Mouse (Mus musculus) testis, postnatal 14 days (tissue): ENCODE measurements around the gene Ccdc6.

Experiments used
- DNase-seq: peaks from one replicate; pipeline ENCODE4 v3.0.0; 2021; ENCODE audit warnings: low spot score

Ccdc6 gene

GRCm38 (mm10) chr10:70095031-70095470 is 1.9 kb upstream of the Ccdc6 start:
- DNase-seq = peak; percentile 72

- DNase-seq = peak; percentile 39
Observed at GRCm38 (mm10) chr10:70095506-70096270, 1.2 kb upstream of the Ccdc6 start.

GRCm38 (mm10) chr10:70097291-70097901 is 475 bp downstream of the Ccdc6 start:
- DNase-seq = peak; percentile 49

- DNase-seq = peak; percentile 49
Observed at GRCm38 (mm10) chr10:70097911-70098569, 1.1 kb downstream of the Ccdc6 start.

GRCm38 (mm10) chr10:70098626-70099025 is 1.7 kb downstream of the Ccdc6 start:
- no peak for DNase-seq

- DNase-seq = no peak
Observed at GRCm38 (mm10) chr10:70099052-70099451, 2.1 kb downstream of the Ccdc6 start.

- no peak for DNase-seq
Observed at GRCm38 (mm10) chr10:70102086-70102485, 5.2 kb downstream of the Ccdc6 start.

GRCm38 (mm10) chr10:70108016-70108415 is 11.1 kb downstream of the Ccdc6 start:
- no peak for DNase-seq

GRCm38 (mm10) chr10:70109974-70110373 is 13.1 kb downstream of the Ccdc6 start:
- no peak for DNase-seq

GRCm38 (mm10) chr10:70110815-70111214 is 13.9 kb downstream of the Ccdc6 start:
- DNase-seq = no peak

GRCm38 (mm10) chr10:70111643-70112042 is 14.7 kb downstream of the Ccdc6 start:
- DNase-seq = no peak

GRCm38 (mm10) chr10:70114048-70114635 is 17.2 kb downstream of the Ccdc6 start:
- no peak for DNase-seq

- no peak for DNase-seq
Observed at GRCm38 (mm10) chr10:70116454-70116853, 19.5 kb downstream of the Ccdc6 start.

- DNase-seq = no peak
Observed at GRCm38 (mm10) chr10:70119451-70119850, 22.5 kb downstream of the Ccdc6 start.

- DNase-seq = no peak
Observed at GRCm38 (mm10) chr10:70119851-70120370, 23.0 kb downstream of the Ccdc6 start.

- no peak for DNase-seq
Observed at GRCm38 (mm10) chr10:70120671-70121405, 23.9 kb downstream of the Ccdc6 start.

GRCm38 (mm10) chr10:70121406-70121695 is 24.4 kb downstream of the Ccdc6 start:
- no peak for DNase-seq

- no peak for DNase-seq
Observed at GRCm38 (mm10) chr10:70123454-70123853, 26.5 kb downstream of the Ccdc6 start.

- no peak for DNase-seq
Observed at GRCm38 (mm10) chr10:70125491-70125890, 28.6 kb downstream of the Ccdc6 start.

GRCm38 (mm10) chr10:70127273-70127672 is 30.4 kb downstream of the Ccdc6 start:
- no peak for DNase-seq

- DNase-seq = no peak
Observed at GRCm38 (mm10) chr10:70128408-70128807, 31.5 kb downstream of the Ccdc6 start.

- no peak for DNase-seq
Observed at GRCm38 (mm10) chr10:70132087-70132560, 35.2 kb downstream of the Ccdc6 start.
